Mouse (Mus musculus): ENCODE data around the gene Cep112. TPM values are rescaled to one million over a fixed set of nuclear protein-coding genes. Genes with fewer than 3 reads are reported as not detected.

The Cep112 gene
- polyA plus RNA-seq, 1 experiment from 2014 or later: 12.2 TPM

DNA sequence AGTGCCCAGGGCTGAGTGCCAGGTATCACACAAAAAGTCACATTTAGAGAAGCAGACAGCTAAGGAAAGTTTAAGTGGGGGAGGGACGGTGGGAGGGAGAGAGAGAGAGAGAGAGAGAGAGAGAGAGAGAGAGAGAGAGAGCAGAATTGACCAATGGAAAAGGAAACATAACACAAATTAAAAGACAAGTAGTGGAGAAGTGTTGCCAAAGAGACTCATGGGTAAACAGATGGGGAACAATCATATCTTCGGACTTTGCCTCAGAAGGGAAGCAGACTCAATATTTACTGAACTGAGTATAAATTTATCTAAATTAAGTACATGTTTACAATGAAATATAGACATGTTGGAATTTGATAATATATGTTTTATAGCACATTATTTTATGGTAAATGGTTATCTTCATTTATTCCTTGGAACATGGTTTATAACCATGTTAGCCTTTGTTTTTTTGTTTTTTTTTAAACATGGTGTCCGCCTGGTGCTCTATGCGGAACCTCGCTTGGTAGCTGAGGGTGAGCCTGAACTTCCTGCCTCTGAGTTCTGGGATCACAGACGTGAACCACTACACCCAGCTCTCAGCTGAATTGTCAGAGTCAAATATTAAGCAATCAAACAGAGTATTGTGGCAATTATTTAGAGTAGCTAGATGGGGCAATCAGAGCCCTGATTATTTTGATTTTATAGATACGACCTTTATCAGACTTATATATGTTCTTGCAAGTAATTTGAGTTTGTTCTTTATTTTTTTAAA is 28.7 kb upstream of the Cep112 start:
- no peaks in the 10 kb centered on the region for H3K27me3 ChIP-seq (ENCODE audit: control insufficient read depth, insufficient read depth, low read length)
- 85% methylated on average over 7 of the region's 7 CpGs for WGBS
- DNase-seq (ENCODE audit: low spot score) (no peak), ATAC-seq (replicated peaks; ENCODE audit: insufficient number of reproducible peaks, low FRiP score, low TSS enrichment, low read depth) (no peak)
- H3K4me1 ChIP-seq (ENCODE audit: control insufficient read depth, insufficient read depth, low read length): no peaks in the 10 kb centered on the region
- H3K27ac ChIP-seq (replicated peaks; ENCODE audit: low read depth, low read length): no peak overlapping the region
- H3K9ac ChIP-seq (replicated peaks; ENCODE audit: low read length): no peak overlapping the region
- no peaks in the 10 kb centered on the region for H3K9me3 ChIP-seq (replicated peaks; ENCODE audit: control insufficient read depth, low read length)
- H3K4me3 ChIP-seq (ENCODE audit: low read depth, low read length): no peak overlapping the region
- H3K4me2 ChIP-seq (ENCODE audit: low read depth, low read length): no peak overlapping the region
- H3K36me3 ChIP-seq (replicated peaks; ENCODE audit: control insufficient read depth, insufficient read depth, low read depth, low read length): no peaks in the 10 kb centered on the region

- Histone ChIP-seq H3K4me3 (ENCODE audit: low read depth, low read length) (no peak overlapping the region), H3K27me3 (ENCODE audit: control insufficient read depth, insufficient read depth, low read length) (no peaks in the 10 kb centered on the region), H3K27ac (replicated peaks; ENCODE audit: low read depth, low read length) (no peak overlapping the region), H3K36me3 (replicated peaks; ENCODE audit: control insufficient read depth, insufficient read depth, low read depth, low read length) (no peaks in the 10 kb centered on the region), H3K4me1 (ENCODE audit: control insufficient read depth, insufficient read depth, low read length) (no peaks in the 10 kb centered on the region), H3K9me3 (replicated peaks; ENCODE audit: control insufficient read depth, low read length) (no peaks in the 10 kb centered on the region), H3K9ac (replicated peaks; ENCODE audit: low read length) (no peak overlapping the region), H3K4me2 (ENCODE audit: low read depth, low read length) (no peak overlapping the region)
- WGBS: 64% methylated on average over 7 of the region's 9 CpGs
- no peak for ATAC-seq (replicated peaks; ENCODE audit: insufficient number of reproducible peaks, low FRiP score, low TSS enrichment, low read depth)
- DNase-seq (ENCODE audit: low spot score): peak; percentile 63
These were observed 14.9 kb upstream of the Cep112 start for GRCm38 (mm10) chr11:108409876-108410644.

DNA sequence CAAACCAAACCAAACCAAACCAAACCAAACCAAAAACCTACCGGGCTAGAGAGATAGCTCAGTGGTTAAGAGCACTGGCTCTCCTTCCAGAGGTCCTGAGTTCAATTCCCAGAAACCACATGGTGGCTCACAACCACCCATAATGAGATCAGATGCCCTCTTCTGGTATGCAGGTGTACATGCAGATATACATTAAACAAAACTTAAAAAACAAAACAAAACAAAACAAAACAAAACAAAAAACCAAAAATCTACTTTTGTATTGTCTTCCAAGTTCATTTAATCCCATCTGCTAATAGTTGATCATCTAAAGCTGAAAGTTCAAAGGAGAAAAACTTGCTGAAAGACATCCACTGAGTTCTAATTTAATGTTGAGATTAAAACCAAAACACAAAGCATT is 8.6 kb upstream of the Cep112 start:
- Histone ChIP-seq H3K27ac (replicated peaks; ENCODE audit: low read depth, low read length) (no peak overlapping the region), H3K9me3 (replicated peaks; ENCODE audit: control insufficient read depth, low read length) (no peaks in the 10 kb centered on the region), H3K27me3 (ENCODE audit: control insufficient read depth, insufficient read depth, low read length) (no peaks in the 10 kb centered on the region), H3K4me2 (ENCODE audit: low read depth, low read length) (no peak overlapping the region), H3K4me1 (ENCODE audit: control insufficient read depth, insufficient read depth, low read length) (no peaks in the 10 kb centered on the region; the same call in 1 of the 2 replicates), H3K36me3 (replicated peaks; ENCODE audit: control insufficient read depth, insufficient read depth, low read depth, low read length) (no peaks in the 10 kb centered on the region), H3K9ac (replicated peaks; ENCODE audit: low read length) (no peak overlapping the region), H3K4me3 (ENCODE audit: low read depth, low read length) (no peak overlapping the region)
- DNase-seq (ENCODE audit: low spot score) (no peak), ATAC-seq (replicated peaks; ENCODE audit: insufficient number of reproducible peaks, low FRiP score, low TSS enrichment, low read depth) (no peak)
- WGBS: 97% methylated on average over 1 of the region's 1 CpGs

DNA sequence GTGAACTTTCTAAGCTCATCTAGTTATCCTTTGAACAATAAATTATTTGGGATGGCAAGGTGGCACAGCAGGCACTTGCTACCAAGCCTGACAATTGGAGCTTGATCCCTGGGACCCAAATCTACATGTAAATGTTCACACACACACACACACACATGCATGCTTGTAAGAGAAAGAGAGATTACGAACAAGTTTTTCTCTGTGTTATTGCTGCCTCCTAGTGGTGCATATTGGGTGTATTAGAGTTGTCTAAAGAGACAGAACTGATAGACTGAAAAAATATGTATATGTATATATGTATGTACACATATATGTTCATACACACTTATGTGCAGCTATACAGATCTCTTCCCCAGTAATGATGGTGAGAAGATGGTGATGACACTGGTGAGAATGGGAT is 6.5 kb upstream of the Cep112 start:
- ATAC-seq (replicated peaks; ENCODE audit: insufficient number of reproducible peaks, low FRiP score, low TSS enrichment, low read depth) (no peak; the same call in 1 of the 2 replicates), DNase-seq (ENCODE audit: low spot score) (peak; percentile 80)
- H3K4me3 ChIP-seq (ENCODE audit: low read depth, low read length): no peak overlapping the region
- H3K27ac ChIP-seq (replicated peaks; ENCODE audit: low read depth, low read length): no peak overlapping the region
- no peak overlapping the region for H3K9ac ChIP-seq (replicated peaks; ENCODE audit: low read length)
- no peaks in the 10 kb centered on the region for H3K9me3 ChIP-seq (replicated peaks; ENCODE audit: control insufficient read depth, low read length)
- H3K4me2 ChIP-seq (ENCODE audit: low read depth, low read length): no peak overlapping the region
- H3K27me3 ChIP-seq (ENCODE audit: control insufficient read depth, insufficient read depth, low read length): no peaks in the 10 kb centered on the region
- no peaks in the 10 kb centered on the region; the same call in 1 of the 2 replicates for H3K4me1 ChIP-seq (ENCODE audit: control insufficient read depth, insufficient read depth, low read length)
- H3K36me3 ChIP-seq (replicated peaks; ENCODE audit: control insufficient read depth, insufficient read depth, low read depth, low read length): no peaks in the 10 kb centered on the region
- WGBS: 49% methylated on average over 1 of the region's 1 CpGs

DNA sequence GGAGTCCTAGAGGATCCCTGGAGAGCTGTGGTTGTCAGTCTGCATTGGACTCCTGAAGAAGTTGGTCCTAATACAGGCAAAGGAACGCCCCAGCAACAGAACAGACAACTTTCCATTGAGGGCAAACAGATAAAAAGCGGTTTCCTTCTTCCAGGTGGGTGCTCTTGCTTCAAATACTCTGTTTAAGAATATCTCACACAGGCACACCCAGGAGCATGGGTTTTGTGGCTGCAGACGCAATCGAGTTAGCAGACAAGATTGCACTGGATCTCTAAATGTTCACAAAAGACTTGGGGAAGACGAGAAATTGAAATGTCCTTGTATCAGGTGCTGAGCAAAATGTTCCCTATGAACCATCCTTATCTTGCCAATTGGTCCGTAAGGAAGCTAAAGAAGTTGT is 5.8 kb upstream of the Cep112 start:
- 88% methylated on average over 6 of the region's 6 CpGs for WGBS
- Histone ChIP-seq H3K4me2 (ENCODE audit: low read depth, low read length) (no peak overlapping the region), H3K27ac (replicated peaks; ENCODE audit: low read depth, low read length) (no peak overlapping the region), H3K9ac (replicated peaks; ENCODE audit: low read length) (no peak overlapping the region), H3K9me3 (replicated peaks; ENCODE audit: control insufficient read depth, low read length) (no peaks in the 10 kb centered on the region), H3K4me3 (ENCODE audit: low read depth, low read length) (no peak overlapping the region), H3K36me3 (replicated peaks; ENCODE audit: control insufficient read depth, insufficient read depth, low read depth, low read length) (no peaks in the 10 kb centered on the region), H3K4me1 (ENCODE audit: control insufficient read depth, insufficient read depth, low read length) (no peaks in the 10 kb centered on the region; the same call in 1 of the 2 replicates), H3K27me3 (ENCODE audit: control insufficient read depth, insufficient read depth, low read length) (no peaks in the 10 kb centered on the region)
- DNase-seq (ENCODE audit: low spot score) (no peak), ATAC-seq (replicated peaks; ENCODE audit: insufficient number of reproducible peaks, low FRiP score, low TSS enrichment, low read depth) (no peak)

DNA sequence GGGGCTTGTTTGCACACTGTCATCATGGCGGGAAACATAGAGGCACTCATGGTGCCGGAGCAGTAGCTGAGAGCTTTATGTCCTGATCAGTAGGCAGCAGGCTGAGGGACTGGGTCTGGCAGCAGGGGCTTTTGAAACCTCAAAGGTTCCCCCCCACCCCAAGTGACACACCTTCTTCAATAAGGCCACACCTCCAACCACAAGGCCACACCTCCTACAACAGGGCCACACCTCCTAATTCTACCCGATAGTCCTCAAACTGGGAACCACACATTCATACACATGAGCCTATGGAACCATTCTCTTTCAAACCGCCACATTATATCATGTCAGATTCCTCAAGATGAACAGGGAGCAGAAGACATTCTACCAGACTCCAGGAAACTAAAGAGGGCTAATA is 4.2 kb upstream of the Cep112 start:
- Histone ChIP-seq H3K9me3 (replicated peaks; ENCODE audit: control insufficient read depth, low read length) (no peaks in the 10 kb centered on the region), H3K4me2 (ENCODE audit: low read depth, low read length) (no peak overlapping the region), H3K36me3 (replicated peaks; ENCODE audit: control insufficient read depth, insufficient read depth, low read depth, low read length) (no peaks in the 10 kb centered on the region), H3K9ac (replicated peaks; ENCODE audit: low read length) (no peak overlapping the region), H3K27me3 (ENCODE audit: control insufficient read depth, insufficient read depth, low read length) (no peaks in the 10 kb centered on the region), H3K4me1 (ENCODE audit: control insufficient read depth, insufficient read depth, low read length) (no peaks in the 10 kb centered on the region; the same call in 1 of the 2 replicates), H3K4me3 (ENCODE audit: low read depth, low read length) (no peak overlapping the region), H3K27ac (replicated peaks; ENCODE audit: low read depth, low read length) (no peak overlapping the region)
- 71% methylated on average over 4 of the region's 4 CpGs for WGBS
- no peak for ATAC-seq (replicated peaks; ENCODE audit: insufficient number of reproducible peaks, low FRiP score, low TSS enrichment, low read depth)
- DNase-seq (ENCODE audit: low spot score): no peak

GRCm38 (mm10) chr11:108423221-108423620 is 1.8 kb upstream of the Cep112 start:
- H3K4me2 ChIP-seq (ENCODE audit: low read depth, low read length): no peak overlapping the region
- no peaks in the 10 kb centered on the region for H3K36me3 ChIP-seq (replicated peaks; ENCODE audit: control insufficient read depth, insufficient read depth, low read depth, low read length)
- ATAC-seq (replicated peaks; ENCODE audit: insufficient number of reproducible peaks, low FRiP score, low TSS enrichment, low read depth) (no peak), DNase-seq (ENCODE audit: low spot score) (no peak)
- H3K9ac ChIP-seq (replicated peaks; ENCODE audit: low read length): no peak overlapping the region
- no peaks in the 10 kb centered on the region for H3K27me3 ChIP-seq (ENCODE audit: control insufficient read depth, insufficient read depth, low read length)
- no peaks in the 10 kb centered on the region; the same call in 1 of the 2 replicates for H3K4me1 ChIP-seq (ENCODE audit: control insufficient read depth, insufficient read depth, low read length)
- 58% methylated on average over 7 of the region's 7 CpGs for WGBS
- no peak overlapping the region for H3K27ac ChIP-seq (replicated peaks; ENCODE audit: low read depth, low read length)
- H3K4me3 ChIP-seq (ENCODE audit: low read depth, low read length): no peak overlapping the region
- H3K9me3 ChIP-seq (replicated peaks; ENCODE audit: control insufficient read depth, low read length): no peaks in the 10 kb centered on the region

DNA sequence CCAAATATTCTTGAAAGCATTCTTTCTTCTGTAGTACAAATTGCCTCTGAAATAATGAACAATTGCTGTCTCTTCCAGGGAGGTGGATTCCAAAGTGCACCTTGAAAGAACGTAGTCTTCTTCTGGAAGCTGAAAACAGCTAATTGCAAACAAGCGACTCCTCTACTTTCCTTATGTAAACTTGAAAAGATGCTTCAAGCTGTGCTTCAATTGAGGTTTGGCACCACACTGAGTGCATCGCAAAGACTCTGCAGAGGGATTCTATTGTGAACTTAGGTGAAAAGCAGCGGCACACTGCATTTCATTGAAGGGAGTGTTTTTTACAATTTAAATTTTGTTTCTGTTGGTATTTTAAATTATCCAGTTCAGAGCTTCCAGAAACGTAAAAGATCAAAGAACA is 881 bp upstream of the Cep112 start:
- ATAC-seq (replicated peaks; ENCODE audit: insufficient number of reproducible peaks, low FRiP score, low TSS enrichment, low read depth) (no peak), DNase-seq (ENCODE audit: low spot score) (peak; percentile 36)
- WGBS: 4% methylated on average over 5 of the region's 5 CpGs
- Histone ChIP-seq H3K4me3 (ENCODE audit: low read depth, low read length) (no peak overlapping the region), H3K9ac (replicated peaks; ENCODE audit: low read length) (no peak overlapping the region), H3K27ac (replicated peaks; ENCODE audit: low read depth, low read length) (no peak overlapping the region), H3K36me3 (replicated peaks; ENCODE audit: control insufficient read depth, insufficient read depth, low read depth, low read length) (no peaks in the 10 kb centered on the region), H3K9me3 (replicated peaks; ENCODE audit: control insufficient read depth, low read length) (no peaks in the 10 kb centered on the region), H3K27me3 (ENCODE audit: control insufficient read depth, insufficient read depth, low read length) (no peaks in the 10 kb centered on the region), H3K4me2 (ENCODE audit: low read depth, low read length) (peak overlapping the region; percentile 46), H3K4me1 (ENCODE audit: control insufficient read depth, insufficient read depth, low read length) (no peaks in the 10 kb centered on the region; the same call in 1 of the 2 replicates)
